Mouse (Mus musculus): ENCODE results near the gene Mkks.

The Mkks gene

GRCm38 (mm10) chr2:136834715-136835075 lies 56.5 kb downstream of the Mkks start:
- DNase-seq: no peak

- no peak for DNase-seq
Observed at GRCm38 (mm10) chr2:136833976-136834714, 57.0 kb downstream of the Mkks start.

GRCm38 (mm10) chr2:136832936-136833335 lies 58.3 kb downstream of the Mkks start:
- peak; percentile 19 for DNase-seq

GRCm38 (mm10) chr2:136827612-136828011 lies 63.6 kb downstream of the Mkks start:
- DNase-seq: peak; percentile 7

Data from kidney, postnatal 10 days (tissue).